Mouse (Mus musculus): ENCODE data around the gene Pink1. TPM values are rescaled to one million over a fixed set of nuclear protein-coding genes. Genes with fewer than 3 reads are reported as not detected.

Pink1 gene
- polyA plus RNA-seq, 2 experiments = 14.3 to 19.2 TPM

DNA sequence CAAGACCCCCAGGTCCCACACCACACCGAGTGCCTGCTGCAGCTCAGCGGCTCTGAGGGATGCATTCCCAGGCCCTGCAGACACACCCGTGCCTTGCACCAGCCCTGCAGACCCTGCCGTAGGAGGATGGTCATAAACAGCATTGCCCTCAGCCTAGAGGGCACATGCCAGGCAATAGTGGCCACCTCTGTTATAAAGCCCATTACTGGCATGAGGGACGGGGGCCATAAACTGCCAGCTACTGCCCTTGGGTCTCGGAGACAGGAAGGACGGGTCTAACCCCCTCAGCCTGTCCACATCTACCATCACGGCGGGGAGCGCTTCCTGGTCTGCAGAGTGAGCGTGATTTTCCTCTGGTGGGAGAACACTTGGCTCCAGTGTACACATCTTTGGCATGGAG is 13.1 kb downstream of the Pink1 start:
- Histone ChIP-seq H3K4me2 (ENCODE audit: low read depth) (no peak overlapping the region), H3K27me3 (ENCODE audit: control insufficient read depth, insufficient read depth, low read length) (no peaks in the 10 kb centered on the region), H3K36me3 (replicated peaks; ENCODE audit: control insufficient read depth, insufficient read depth, low read depth) (peaks cover 32% of the 10 kb centered on the region), H3K4me1 (replicated peaks; ENCODE audit: control insufficient read depth in 2 of 2, insufficient read depth in 2 of 2, low read length in 1 of 2) (no peaks in the 10 kb centered on the region), H3K4me3 (ENCODE audit: insufficient read depth in 1 of 2, low read depth in 2 of 2, low read length in 2 of 2) (no peak overlapping the region), H3K9ac (replicated peaks) (no peak overlapping the region), H3K9me3 (ENCODE audit: control insufficient read depth, low read length) (no peaks in the 10 kb centered on the region), H3K27ac (no peak overlapping the region)
- DNase-seq (ENCODE audit: low read depth in 3 of 3, low spot score in 3 of 3) (no peak), ATAC-seq (ENCODE audit: insufficient read depth) (no peak)
- WGBS (ENCODE audit: insufficient replicate concordance) = 79% methylated on average over 11 of the region's 11 CpGs
- TF ChIP-seq EP300 (IDR thresholded peaks at IDR 0.05; ENCODE audit: low read depth) (no peak), CTCF (IDR thresholded peaks at IDR 0.05; ENCODE audit: low read depth) (no peak)

DNA sequence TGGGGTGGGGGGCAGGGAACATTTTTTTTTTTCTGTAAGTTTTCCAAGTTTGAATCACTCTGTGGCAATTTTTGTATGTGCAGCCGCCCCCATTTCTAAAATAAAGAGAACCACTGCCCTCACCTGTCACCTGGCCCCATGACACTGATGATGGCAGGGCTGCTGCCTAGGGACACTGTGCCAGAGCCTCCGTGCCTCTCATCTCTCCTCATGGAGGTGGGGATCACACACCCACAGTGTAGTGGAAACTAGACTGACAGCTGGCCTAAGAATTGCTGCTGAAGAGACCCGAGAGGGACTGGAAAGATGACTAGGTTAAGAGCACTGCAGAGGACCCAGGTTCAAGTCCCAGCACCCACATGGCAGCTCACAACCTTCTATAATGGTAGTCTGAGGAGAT is 14.0 kb downstream of the Pink1 start:
- DNase-seq (ENCODE audit: low read depth in 3 of 3, low spot score in 3 of 3) = no peak
- WGBS (ENCODE audit: insufficient replicate concordance) = 83% methylated on average over 3 of the region's 3 CpGs
- TF ChIP-seq CTCF (IDR thresholded peaks at IDR 0.05; ENCODE audit: low read depth) (no peak), EP300 (IDR thresholded peaks at IDR 0.05; ENCODE audit: low read depth) (no peak)
- H3K27ac ChIP-seq = no peak overlapping the region
- H3K9ac ChIP-seq (replicated peaks) = no peak overlapping the region
- no peaks in the 10 kb centered on the region for H3K9me3 ChIP-seq (ENCODE audit: control insufficient read depth, low read length)
- no peak overlapping the region for H3K4me2 ChIP-seq (ENCODE audit: low read depth)
- no peaks in the 10 kb centered on the region for H3K4me1 ChIP-seq (replicated peaks; ENCODE audit: control insufficient read depth in 2 of 2, insufficient read depth in 2 of 2, low read length in 1 of 2)
- no peak for ATAC-seq (ENCODE audit: insufficient read depth)
- H3K4me3 ChIP-seq (ENCODE audit: insufficient read depth in 1 of 2, low read depth in 2 of 2, low read length in 2 of 2) = no peak overlapping the region
- H3K27me3 ChIP-seq (ENCODE audit: control insufficient read depth, insufficient read depth, low read length) = no peaks in the 10 kb centered on the region
- peaks cover 38% of the 10 kb centered on the region for H3K36me3 ChIP-seq (replicated peaks; ENCODE audit: control insufficient read depth, insufficient read depth, low read depth)

DNA sequence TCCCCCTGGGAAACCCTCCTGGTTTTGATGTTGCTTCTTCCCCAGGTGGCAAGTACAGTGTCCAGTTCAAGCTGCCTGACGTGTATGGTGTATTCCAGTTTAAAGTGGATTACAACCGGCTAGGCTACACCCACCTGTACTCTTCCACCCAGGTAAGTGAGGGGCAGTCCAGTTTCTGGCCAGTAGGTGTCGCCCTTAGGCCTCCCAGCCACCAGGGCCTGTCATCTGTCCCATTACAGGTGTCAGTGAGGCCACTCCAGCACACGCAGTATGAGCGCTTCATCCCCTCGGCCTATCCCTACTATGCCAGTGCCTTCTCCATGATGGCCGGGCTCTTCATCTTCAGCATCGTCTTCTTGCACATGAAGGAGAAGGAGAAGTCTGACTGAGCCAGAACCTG is 14.5 kb downstream of the Pink1 start:
- DNase-seq (ENCODE audit: low read depth in 3 of 3, low spot score in 3 of 3) = no peak
- H3K27ac ChIP-seq = no peak overlapping the region
- no peak overlapping the region for H3K4me2 ChIP-seq (ENCODE audit: low read depth)
- H3K27me3 ChIP-seq (ENCODE audit: control insufficient read depth, insufficient read depth, low read length) = no peaks in the 10 kb centered on the region
- no peak for TF ChIP-seq EP300 (IDR thresholded peaks at IDR 0.05; ENCODE audit: low read depth)
- TF ChIP-seq CTCF (IDR thresholded peaks at IDR 0.05; ENCODE audit: low read depth) = peak; percentile 95
- WGBS (ENCODE audit: insufficient replicate concordance) = 62% methylated on average over 8 of the region's 8 CpGs
- H3K36me3 ChIP-seq (replicated peaks; ENCODE audit: control insufficient read depth, insufficient read depth, low read depth) = peaks cover 39% of the 10 kb centered on the region
- no peak overlapping the region for H3K4me3 ChIP-seq (ENCODE audit: insufficient read depth in 1 of 2, low read depth in 2 of 2, low read length in 2 of 2)
- no peaks in the 10 kb centered on the region for H3K4me1 ChIP-seq (replicated peaks; ENCODE audit: control insufficient read depth in 2 of 2, insufficient read depth in 2 of 2, low read length in 1 of 2)
- no peaks in the 10 kb centered on the region for H3K9me3 ChIP-seq (ENCODE audit: control insufficient read depth, low read length)
- H3K9ac ChIP-seq (replicated peaks) = no peak overlapping the region
- ATAC-seq (ENCODE audit: insufficient read depth) = peak; percentile 21; the same call in 1 of the 2 replicates

DNA sequence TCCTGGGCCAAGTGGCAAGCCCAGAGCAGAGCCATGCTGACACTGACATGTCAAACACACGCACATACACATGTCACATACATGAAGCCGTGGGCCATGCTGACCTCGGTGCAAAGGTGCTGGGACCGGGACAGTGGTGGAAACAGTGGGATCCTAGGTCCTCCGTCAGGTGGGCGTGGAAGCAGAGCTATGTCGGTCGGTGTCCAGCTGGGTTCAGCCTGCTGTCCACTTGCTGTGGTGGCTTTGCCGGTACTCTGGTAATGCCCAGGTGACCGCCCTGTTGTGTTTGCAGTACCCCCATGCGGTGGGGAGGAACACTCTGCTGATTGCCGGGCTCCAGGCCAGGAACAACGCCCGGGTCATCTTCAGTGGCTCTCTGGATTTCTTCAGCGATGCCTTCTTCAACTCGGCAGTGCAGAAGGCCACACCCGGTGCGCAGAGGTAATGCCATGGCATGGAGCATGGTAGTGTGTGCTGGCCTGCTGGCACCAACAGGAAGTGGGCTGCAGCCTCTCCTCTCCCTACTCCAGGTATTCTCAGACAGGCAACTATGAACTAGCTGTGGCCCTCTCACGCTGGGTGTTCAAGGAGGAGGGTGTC is 15.7 kb downstream of the Pink1 start:
- no peak for TF ChIP-seq EP300 (IDR thresholded peaks at IDR 0.05; ENCODE audit: low read depth)
- TF ChIP-seq CTCF (IDR thresholded peaks at IDR 0.05; ENCODE audit: low read depth) = no peak
- ATAC-seq (ENCODE audit: insufficient read depth) = no peak
- no peaks in the 10 kb centered on the region for H3K27me3 ChIP-seq (ENCODE audit: control insufficient read depth, insufficient read depth, low read length)
- 91% methylated on average over 19 of the region's 19 CpGs for WGBS (ENCODE audit: insufficient replicate concordance)
- H3K4me3 ChIP-seq (ENCODE audit: insufficient read depth in 1 of 2, low read depth in 2 of 2, low read length in 2 of 2) = no peak overlapping the region
- H3K9me3 ChIP-seq (ENCODE audit: control insufficient read depth, low read length) = no peaks in the 10 kb centered on the region
- H3K4me2 ChIP-seq (ENCODE audit: low read depth) = no peak overlapping the region
- H3K36me3 ChIP-seq (replicated peaks; ENCODE audit: control insufficient read depth, insufficient read depth, low read depth) = peaks cover 40% of the 10 kb centered on the region
- H3K27ac ChIP-seq = no peak overlapping the region
- DNase-seq (ENCODE audit: low read depth in 3 of 3, low spot score in 3 of 3) = no peak
- H3K9ac ChIP-seq (replicated peaks) = no peak overlapping the region
- peaks cover 4 to 6% of the 10 kb centered on the region in 2 experiments for H3K4me1 ChIP-seq (replicated peaks; ENCODE audit: control insufficient read depth in 2 of 2, insufficient read depth in 2 of 2, low read length in 1 of 2)

DNA sequence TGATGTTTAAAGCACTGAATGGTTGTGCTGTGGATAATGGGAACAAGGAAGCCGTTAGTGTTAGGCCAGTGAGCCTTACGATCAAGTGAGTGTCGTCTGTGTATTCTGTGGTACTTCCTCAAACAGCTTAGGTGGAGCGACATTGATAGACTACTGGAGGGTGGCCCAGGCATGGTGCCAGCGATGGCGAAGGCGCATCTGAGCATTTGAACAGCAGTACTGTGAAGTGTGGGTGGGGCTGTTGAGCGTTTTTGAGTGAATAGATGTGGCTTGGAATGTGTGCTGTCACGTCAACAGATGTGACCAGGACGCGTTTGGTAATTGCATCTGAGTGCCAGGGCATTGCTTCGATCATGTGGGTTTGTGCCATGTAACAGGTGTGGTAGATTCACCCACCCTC is 18.4 kb downstream of the Pink1 start:
- TF ChIP-seq CTCF (IDR thresholded peaks at IDR 0.05; ENCODE audit: low read depth) (no peak), EP300 (IDR thresholded peaks at IDR 0.05; ENCODE audit: low read depth) (no peak)
- Histone ChIP-seq H3K4me3 (ENCODE audit: insufficient read depth in 1 of 2, low read depth in 2 of 2, low read length in 2 of 2) (no peak overlapping the region), H3K27me3 (ENCODE audit: control insufficient read depth, insufficient read depth, low read length) (no peaks in the 10 kb centered on the region), H3K9me3 (ENCODE audit: control insufficient read depth, low read length) (no peaks in the 10 kb centered on the region), H3K27ac (no peak overlapping the region), H3K36me3 (replicated peaks; ENCODE audit: control insufficient read depth, insufficient read depth, low read depth) (peaks cover 34% of the 10 kb centered on the region), H3K9ac (replicated peaks) (no peak overlapping the region), H3K4me1 (replicated peaks; ENCODE audit: control insufficient read depth in 2 of 2, insufficient read depth in 2 of 2, low read length in 1 of 2) (peaks cover 4 to 17% of the 10 kb centered on the region in 2 experiments), H3K4me2 (ENCODE audit: low read depth) (no peak overlapping the region)
- ATAC-seq (ENCODE audit: insufficient read depth) (no peak), DNase-seq (ENCODE audit: low read depth in 3 of 3, low spot score in 3 of 3) (no peak)
- WGBS (ENCODE audit: insufficient replicate concordance) = 79% methylated on average over 12 of the region's 12 CpGs

Data from liver, embryonic 14.5 days (tissue).